Mouse (Mus musculus) heart, embryonic 16.5 days (tissue): Measurements from ENCODE around the gene Sypl. TPM values are rescaled to one million over a fixed set of nuclear protein-coding genes. Genes with fewer than 3 reads are reported as not detected.

Experiments used
- ATAC-seq: fragments of 200-750 bp; cut with Nextera tagmentation; replicated peaks from 2 replicates; pipeline ENCODE4 v1.8.0; 2017; ENCODE audit warnings: moderate number of reproducible peaks; ENCODE audit not compliant: insufficient read depth, low FRiP score; ENCODE audit errors: extremely low read depth
- H3K27ac ChIP-seq: fragments of 300-500 bp; sonication (generic); 2 replicates; pipeline ENCODE4 v1.5.1; 2014; ENCODE audit warnings: mild to moderate bottlenecking, low read length, control low read depth, moderate library complexity
- H3K27me3 ChIP-seq: fragments of 300-500 bp; sonication (generic); 2 replicates; pipeline ENCODE4 v1.6.1; 2014; ENCODE audit warnings: low read length, mixed read lengths; ENCODE audit not compliant: control insufficient read depth, insufficient read depth
- H3K36me3 ChIP-seq: fragments of 300-500 bp; sonication (generic); 2 replicates; pipeline ENCODE4 v1.6.1; 2014; ENCODE audit not compliant: control insufficient read depth, insufficient read depth
- H3K4me1 ChIP-seq: fragments of 300-500 bp; sonication (generic); 2 replicates; pipeline ENCODE4 v1.6.1; 2014; ENCODE audit warnings: low read length, mixed read lengths; ENCODE audit not compliant: control insufficient read depth, insufficient read depth
- H3K4me2 ChIP-seq: fragments of 300-500 bp; sonication (generic); 2 replicates; pipeline ENCODE4 v1.6.1; 2014; ENCODE audit warnings: low read depth, mild to moderate bottlenecking, control low read depth, low read length
- H3K4me3 ChIP-seq: fragments of 300-500 bp; sonication (generic); 2 replicates; pipeline ENCODE4 v1.5.1; 2014; ENCODE audit warnings: mild to moderate bottlenecking, control low read depth, low read length
- H3K9ac ChIP-seq: fragments of 300-500 bp; sonication (generic); 2 replicates; pipeline ENCODE4 v1.6.1; 2014; ENCODE audit warnings: low read length, control low read depth
- H3K9me3 ChIP-seq: fragments of 300-500 bp; sonication (generic); replicated peaks from 2 replicates; pipeline ENCODE4 v1.6.1; 2016; ENCODE audit warnings: low read length; ENCODE audit not compliant: control insufficient read depth
- WGBS: fragments of 180-500 bp; shearing (Covaris S2); extraction: QIAGEN DNeasy Blood & Tissue Kit; methylation state at CpG from one replicate; pipeline ENCODE4 v1.1.7; 2014; 5-methylcytosine and 5-hydroxymethylcytosine counted together
- polyA plus RNA-seq: library from polyadenylated mRNA; unstranded; fragments of >200 nt; fragmentation: Nextera tagmentation; extraction: Ambion mirVana; gene quantifications from 2 replicates; pipeline ENCODE4 v1.2.1, GENCODE M21; 2015

Gene Sypl
- polyA plus RNA-seq, 1 experiment from 2014 or later = 127 TPM

DNA sequence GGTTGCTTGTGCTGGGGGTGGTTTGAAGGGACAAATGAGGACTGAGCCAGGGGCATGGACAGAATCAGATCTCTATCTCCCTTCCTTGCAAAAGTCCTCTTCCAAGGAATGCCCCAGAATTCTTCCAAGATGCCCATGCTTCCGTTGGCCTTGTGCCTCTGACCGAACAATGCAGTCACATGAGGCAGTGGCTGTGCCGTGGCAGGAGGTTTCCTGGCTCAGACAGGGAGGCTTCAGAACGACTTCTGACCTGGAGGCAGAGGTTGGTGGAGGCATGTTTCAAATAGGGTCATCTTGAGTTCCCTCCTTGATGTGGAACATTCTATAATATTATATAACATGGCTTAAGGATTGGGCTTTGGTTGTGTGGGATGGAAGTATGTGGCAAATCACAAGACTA, 64.9 kb downstream of the Sypl start:
- Histone ChIP-seq H3K36me3 (no peaks in the 10 kb centered on the region), H3K4me3 (no peak overlapping the region), H3K9ac (no peak overlapping the region), H3K4me1 (no peaks in the 10 kb centered on the region), H3K9me3 (0 out of 2 replicates have a peak, but pooled peaks cover 4% of the 10 kb centered on the region), H3K27ac (no peak overlapping the region), H3K27me3 (no peaks in the 10 kb centered on the region), H3K4me2 (no peak overlapping the region)
- 59% methylated on average over 4 of the region's 4 CpGs for WGBS
- ATAC-seq = no peak

DNA sequence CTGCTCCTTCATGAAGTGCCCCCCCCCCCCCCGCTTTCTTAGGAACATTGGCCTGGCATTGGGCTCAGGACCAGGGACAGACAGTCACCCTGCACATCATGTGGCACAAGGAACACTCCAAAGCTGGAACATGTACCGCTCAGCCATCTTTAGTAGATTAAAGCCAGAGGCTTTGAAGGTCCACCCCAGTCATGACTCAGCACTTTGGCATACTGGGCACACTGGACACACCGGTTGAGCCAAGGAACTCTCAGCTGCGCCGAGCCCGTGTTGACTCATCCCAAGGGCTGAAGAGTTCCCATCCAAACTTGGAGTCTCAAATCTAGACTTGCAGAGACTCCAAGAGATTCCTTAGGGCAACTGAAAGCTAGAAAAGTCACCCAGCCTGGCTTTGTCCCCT, 66.3 kb downstream of the Sypl start:
- no peaks in the 10 kb centered on the region for H3K4me1 ChIP-seq
- no peak overlapping the region for H3K4me2 ChIP-seq
- H3K9me3 ChIP-seq = 0 out of 2 replicates have a peak, but pooled peaks cover 4% of the 10 kb centered on the region
- no peaks in the 10 kb centered on the region for H3K27me3 ChIP-seq
- H3K36me3 ChIP-seq = no peaks in the 10 kb centered on the region
- WGBS = 75% methylated on average over 6 of the region's 6 CpGs
- ATAC-seq = no peak
- H3K4me3 ChIP-seq = no peak overlapping the region
- no peak overlapping the region for H3K9ac ChIP-seq
- H3K27ac ChIP-seq = no peak overlapping the region

DNA sequence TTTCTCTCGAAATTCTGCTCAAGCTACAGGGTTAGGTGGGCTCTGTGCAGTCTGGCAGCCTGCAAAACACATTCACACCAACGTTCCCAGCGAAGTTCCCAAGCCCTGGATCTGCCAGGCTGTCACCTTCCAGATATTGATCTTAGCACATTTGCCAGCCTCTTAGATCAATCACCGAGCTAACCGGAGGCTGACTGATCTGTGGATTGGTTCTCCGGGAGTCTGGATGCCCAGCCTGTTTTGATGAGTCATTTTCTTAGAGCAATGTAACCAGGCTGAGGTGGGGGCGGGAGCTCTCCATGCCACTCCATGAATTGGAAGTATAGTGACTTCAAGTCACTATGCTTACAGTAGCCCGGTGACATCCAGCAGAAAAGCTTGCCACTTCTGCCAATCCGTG, 67.4 kb downstream of the Sypl start:
- no peak for ATAC-seq
- Histone ChIP-seq H3K4me3 (no peak overlapping the region), H3K27ac (no peak overlapping the region), H3K4me1 (no peaks in the 10 kb centered on the region), H3K27me3 (no peaks in the 10 kb centered on the region), H3K4me2 (no peak overlapping the region), H3K36me3 (no peaks in the 10 kb centered on the region), H3K9ac (no peak overlapping the region), H3K9me3 (0 out of 2 replicates have a peak, but pooled peaks cover 4% of the 10 kb centered on the region)
- WGBS = 73% methylated on average over 9 of the region's 9 CpGs

DNA sequence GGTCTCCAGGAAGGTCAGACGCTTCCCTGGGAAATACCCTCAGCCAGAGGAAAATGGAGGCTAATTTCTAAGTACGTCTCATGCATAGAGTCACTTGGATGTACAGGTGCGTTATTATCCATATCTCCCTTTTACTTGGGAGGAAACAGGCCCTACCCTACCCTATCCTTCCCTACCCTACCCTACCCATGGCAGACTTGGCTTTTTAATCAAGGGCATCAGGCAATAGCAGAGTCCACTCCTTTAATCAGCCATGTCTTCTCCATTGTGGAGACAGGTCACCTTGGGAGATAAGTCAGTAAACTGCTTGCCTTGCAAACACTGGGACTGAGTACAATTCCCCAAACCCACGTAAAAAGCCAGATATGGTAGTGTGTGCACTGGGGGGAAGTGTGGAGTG, 68.1 kb downstream of the Sypl start:
- no peak overlapping the region for H3K27ac ChIP-seq
- H3K4me1 ChIP-seq = no peaks in the 10 kb centered on the region
- no peaks in the 10 kb centered on the region for H3K36me3 ChIP-seq
- H3K4me3 ChIP-seq = no peak overlapping the region
- ATAC-seq = no peak
- H3K4me2 ChIP-seq = no peak overlapping the region
- H3K27me3 ChIP-seq = no peaks in the 10 kb centered on the region
- WGBS = 81% methylated on average over 4 of the region's 4 CpGs
- H3K9me3 ChIP-seq = 0 out of 2 replicates have a peak, but pooled peaks cover 4% of the 10 kb centered on the region
- H3K9ac ChIP-seq = no peak overlapping the region

DNA sequence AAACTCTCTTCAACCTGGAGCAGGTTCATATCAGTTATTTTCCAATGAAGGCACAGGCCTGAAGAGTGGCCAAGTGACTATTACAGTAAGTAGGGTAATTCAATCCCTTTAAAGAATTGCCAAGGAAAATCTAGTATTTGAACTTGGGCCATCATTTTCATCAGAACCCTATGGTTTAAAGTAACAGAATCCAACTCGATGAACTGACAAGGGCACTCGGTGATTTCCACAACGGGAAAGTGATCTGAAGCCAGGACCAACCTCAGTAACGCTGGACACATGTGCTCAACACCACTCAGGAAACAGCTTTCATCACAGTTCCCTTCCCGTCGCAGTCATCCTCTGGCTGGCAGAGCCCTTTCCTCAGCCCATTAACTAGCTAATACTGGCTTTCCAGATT, 70.8 kb downstream of the Sypl start:
- peaks cover 7% of the 10 kb centered on the region for H3K4me1 ChIP-seq
- no peaks in the 10 kb centered on the region for H3K27me3 ChIP-seq
- no peak overlapping the region for H3K4me3 ChIP-seq
- 43% methylated on average over 6 of the region's 6 CpGs for WGBS
- H3K9ac ChIP-seq = no peak overlapping the region
- no peak overlapping the region for H3K27ac ChIP-seq
- H3K36me3 ChIP-seq = no peaks in the 10 kb centered on the region
- ATAC-seq = no peak
- 0 out of 2 replicates have a peak, but pooled peaks cover 4% of the 10 kb centered on the region for H3K9me3 ChIP-seq
- no peak overlapping the region for H3K4me2 ChIP-seq

DNA sequence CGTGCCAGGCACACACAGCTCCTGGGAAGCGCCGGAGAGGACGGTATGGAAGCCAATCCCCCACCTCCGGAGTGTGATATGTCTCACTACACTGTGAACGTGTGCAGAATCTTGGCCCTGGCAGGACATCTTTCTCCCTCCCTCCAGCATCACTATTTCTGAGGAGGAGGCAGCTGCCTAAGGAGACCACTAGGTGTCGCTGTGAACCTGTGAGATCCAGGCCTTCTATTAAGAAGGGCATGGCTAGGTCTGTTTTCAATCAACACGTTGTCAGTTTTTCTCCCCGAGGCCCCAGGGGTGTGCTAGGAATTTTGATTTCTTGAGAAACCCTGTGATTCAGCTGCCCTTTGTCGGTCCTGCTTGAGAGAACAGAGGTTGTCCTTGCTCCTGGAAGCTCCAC, 73.4 kb downstream of the Sypl start:
- Histone ChIP-seq H3K9me3 (0 out of 2 replicates have a peak, but pooled peaks cover 4% of the 10 kb centered on the region), H3K4me1 (peaks cover 7% of the 10 kb centered on the region), H3K27me3 (no peaks in the 10 kb centered on the region), H3K4me3 (no peak overlapping the region), H3K36me3 (no peaks in the 10 kb centered on the region), H3K4me2 (peak overlapping the region; percentile 41; the same call in 1 of the 2 replicates), H3K9ac (peak overlapping the region; percentile 4; the same call in 1 of the 2 replicates), H3K27ac (no peak overlapping the region)
- WGBS = 2% methylated on average over 10 of the region's 10 CpGs
- ATAC-seq = peak; percentile 71

DNA sequence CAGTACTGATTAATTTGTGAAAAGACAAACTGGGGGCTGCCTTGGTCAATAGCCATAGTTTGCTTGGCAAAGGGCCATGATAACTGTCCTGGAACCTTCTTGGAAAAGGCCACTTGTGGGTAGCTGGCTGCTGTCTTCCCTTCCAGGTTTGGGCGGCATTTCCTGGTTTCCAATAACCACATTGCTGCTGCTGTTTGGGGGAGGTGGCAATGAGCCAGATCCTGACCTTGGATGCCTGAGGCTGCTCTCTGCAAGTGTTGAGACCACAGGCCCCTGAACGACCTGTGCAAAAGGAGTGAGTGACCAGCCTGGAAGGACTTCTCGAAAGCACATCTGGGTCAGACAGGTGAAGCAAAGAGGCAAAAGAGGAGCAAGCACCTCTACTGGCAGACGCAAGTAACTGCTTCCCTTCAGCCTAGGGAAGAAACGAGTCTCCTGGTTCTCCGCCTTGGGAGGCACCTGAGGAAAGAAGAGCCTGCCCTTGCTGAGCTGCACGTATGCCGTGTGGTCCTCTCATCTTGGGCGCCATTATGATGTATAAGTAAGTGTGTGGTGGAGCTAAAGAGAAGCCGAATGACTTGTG, 74.5 kb downstream of the Sypl start:
- H3K4me1 ChIP-seq = peaks cover 7% of the 10 kb centered on the region
- no peaks in the 10 kb centered on the region for H3K27me3 ChIP-seq
- no peaks in the 10 kb centered on the region for H3K9me3 ChIP-seq
- H3K27ac ChIP-seq = no peak overlapping the region
- no peaks in the 10 kb centered on the region for H3K36me3 ChIP-seq
- H3K4me2 ChIP-seq = no peak overlapping the region
- 48% methylated on average over 10 of the region's 10 CpGs for WGBS
- no peak for ATAC-seq
- no peak overlapping the region for H3K9ac ChIP-seq
- H3K4me3 ChIP-seq = no peak overlapping the region

DNA sequence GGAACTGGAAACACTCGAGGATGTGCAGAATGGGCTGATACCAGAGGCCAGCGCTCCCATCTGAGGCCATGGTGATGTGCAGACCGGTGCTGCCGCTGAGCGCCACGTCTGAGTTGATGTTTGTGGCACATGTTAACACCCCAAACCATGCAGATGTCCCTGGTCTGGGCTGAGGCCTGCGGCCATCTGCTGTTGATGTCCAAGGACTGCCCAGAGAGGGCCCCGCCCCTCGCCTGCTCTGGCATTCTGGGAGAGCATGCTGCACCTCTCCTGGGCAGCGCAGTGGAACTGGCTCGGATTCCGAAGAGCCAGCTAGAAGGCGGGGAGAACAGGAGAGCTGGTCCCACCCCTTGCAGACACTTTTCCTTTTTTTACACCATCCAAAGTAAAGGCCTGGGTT, 75.0 kb downstream of the Sypl start:
- Histone ChIP-seq H3K36me3 (no peaks in the 10 kb centered on the region), H3K27ac (no peak overlapping the region), H3K4me1 (peaks cover 7% of the 10 kb centered on the region), H3K27me3 (no peaks in the 10 kb centered on the region), H3K9me3 (no peaks in the 10 kb centered on the region), H3K4me2 (no peak overlapping the region), H3K9ac (no peak overlapping the region), H3K4me3 (no peak overlapping the region)
- ATAC-seq = no peak
- WGBS = 56% methylated on average over 13 of the region's 13 CpGs
